Mouse (Mus musculus) adrenal gland, postnatal 4 days (tissue): ENCODE measurements around the gene Gm20388. TPM values are rescaled to one million over a fixed set of nuclear protein-coding genes. Genes with fewer than 3 reads are reported as not detected.

Source experiments
- DNase-seq, 2 experiments: peaks; one replicate each; pipeline ENCODE4 v3.0.0; 2021 to 2022; ENCODE audit warnings: low spot score in 2 of 2, mixed read lengths in 2 of 2
- total RNA-seq, 2 experiments: library from RNA; stranded (reverse); gene quantifications; 2 replicates each; pipeline ENCODE4 v1.2.3; 2021

Gm20388 gene
- total RNA-seq, 2 experiments from 2014 or later = 8.8 TPM; not detected in 1

GRCm38 (mm10) chr8:122538310-122539076, 2627.9 kb downstream of the Gm20388 start:
- no peak for DNase-seq

- DNase-seq = no peak
Observed at GRCm38 (mm10) chr8:122544138-122544537, 2633.5 kb downstream of the Gm20388 start.

GRCm38 (mm10) chr8:122546066-122546755, 2635.6 kb downstream of the Gm20388 start:
- DNase-seq = no peak

GRCm38 (mm10) chr8:122546811-122547453, 2636.3 kb downstream of the Gm20388 start:
- peak in 1 of 2 experiments; percentile 29 for DNase-seq

GRCm38 (mm10) chr8:122547815-122548214, 2637.2 kb downstream of the Gm20388 start:
- DNase-seq = no peak

GRCm38 (mm10) chr8:122548331-122548730, 2637.7 kb downstream of the Gm20388 start:
- DNase-seq = no peak

GRCm38 (mm10) chr8:122548891-122549439, 2638.3 kb downstream of the Gm20388 start:
- no peak for DNase-seq

GRCm38 (mm10) chr8:122550234-122550994, 2639.8 kb downstream of the Gm20388 start:
- peak; percentile 27 to 35 for DNase-seq

- no peak for DNase-seq
Observed at GRCm38 (mm10) chr8:122550995-122551264, 2640.3 kb downstream of the Gm20388 start.

GRCm38 (mm10) chr8:122551265-122552051, 2640.8 kb downstream of the Gm20388 start, which contains the start of gene Piezo1:
TSS of gene Piezo1 (minus strand) at chr8:122551329.
- DNase-seq = peak; percentile 85 to 91

- no peak for DNase-seq
Observed at GRCm38 (mm10) chr8:122554786-122555185, 2644.1 kb downstream of the Gm20388 start.

- no peak for DNase-seq
Observed at GRCm38 (mm10) chr8:122556030-122557009, 2645.7 kb downstream of the Gm20388 start.

GRCm38 (mm10) chr8:122557248-122558038, 2646.8 kb downstream of the Gm20388 start:
- DNase-seq = no peak

GRCm38 (mm10) chr8:122558671-122559349, 2648.2 kb downstream of the Gm20388 start:
- no peak for DNase-seq

- DNase-seq = no peak
Observed at GRCm38 (mm10) chr8:122561199-122561598, 2650.6 kb downstream of the Gm20388 start.

- DNase-seq = no peak
Observed at GRCm38 (mm10) chr8:122564363-122565352, 2654.0 kb downstream of the Gm20388 start.
